Mouse (Mus musculus) neural tube, embryonic 14.5 days (tissue): Measurements from ENCODE around the gene Gtf2b. TPM values are rescaled to one million over a fixed set of nuclear protein-coding genes. Genes with fewer than 3 reads are reported as not detected.

Experiments
- ATAC-seq: fragments of 200-750 bp; cut with Nextera tagmentation; 2 replicates; pipeline ENCODE4 v1.8.0; 2017; ENCODE audit warnings: low read depth, mild to moderate bottlenecking, moderate TSS enrichment, moderate library complexity
- H3K27ac ChIP-seq: fragments of 300-500 bp; sonication (generic); 2 replicates; pipeline ENCODE4 v1.5.1; 2014; ENCODE audit warnings: low read depth, mild to moderate bottlenecking, control low read depth, low read length, moderate library complexity, mixed read lengths
- H3K27me3 ChIP-seq: fragments of 300-500 bp; sonication (generic); 2 replicates; pipeline ENCODE4 v1.6.1; 2014; ENCODE audit warnings: low read length; ENCODE audit not compliant: control insufficient read depth, insufficient read depth
- H3K36me3 ChIP-seq: fragments of 300-500 bp; sonication (generic); 2 replicates; pipeline ENCODE4 v1.6.1; 2014; ENCODE audit warnings: low read length, mixed read lengths; ENCODE audit not compliant: control insufficient read depth, insufficient read depth
- H3K4me1 ChIP-seq: fragments of 300-500 bp; sonication (generic); 2 replicates; pipeline ENCODE4 v1.6.1; 2014; ENCODE audit warnings: low read length; ENCODE audit not compliant: control insufficient read depth, insufficient read depth
- H3K4me2 ChIP-seq: fragments of 300-500 bp; sonication (generic); 2 replicates; pipeline ENCODE4 v1.6.1; 2014; ENCODE audit warnings: mild to moderate bottlenecking, low read depth, low read length, control low read depth
- H3K4me3 ChIP-seq: fragments of 300-500 bp; sonication (generic); 2 replicates; pipeline ENCODE4 v1.5.1; 2014; ENCODE audit warnings: low read depth, low read length, control low read depth, mixed read lengths
- H3K9ac ChIP-seq: fragments of 300-500 bp; sonication (generic); replicated peaks from 2 replicates; pipeline ENCODE4 v1.6.1; 2014; ENCODE audit warnings: low read depth, mild to moderate bottlenecking, control low read depth, low read length, mixed read lengths
- H3K9me3 ChIP-seq: fragments of 300-500 bp; sonication (generic); 2 replicates; pipeline ENCODE4 v1.6.1; 2016; ENCODE audit warnings: low read length; ENCODE audit not compliant: control insufficient read depth
- WGBS: fragments of 180-500 bp; shearing (Covaris S2); extraction: QIAGEN DNeasy Blood & Tissue Kit; methylation state at CpG from one replicate; pipeline ENCODE4 v1.1.7; 2014; 5-methylcytosine and 5-hydroxymethylcytosine counted together
- polyA plus RNA-seq: library from polyadenylated mRNA; unstranded; fragments of >200 nt; fragmentation: Nextera tagmentation; extraction: Ambion mirVana; gene quantifications from 2 replicates; pipeline ENCODE4 v1.2.1, GENCODE M21; 2014

Gtf2b gene
- 80.9 and 81.6 TPM in 2 replicates for polyA plus RNA-seq

DNA sequence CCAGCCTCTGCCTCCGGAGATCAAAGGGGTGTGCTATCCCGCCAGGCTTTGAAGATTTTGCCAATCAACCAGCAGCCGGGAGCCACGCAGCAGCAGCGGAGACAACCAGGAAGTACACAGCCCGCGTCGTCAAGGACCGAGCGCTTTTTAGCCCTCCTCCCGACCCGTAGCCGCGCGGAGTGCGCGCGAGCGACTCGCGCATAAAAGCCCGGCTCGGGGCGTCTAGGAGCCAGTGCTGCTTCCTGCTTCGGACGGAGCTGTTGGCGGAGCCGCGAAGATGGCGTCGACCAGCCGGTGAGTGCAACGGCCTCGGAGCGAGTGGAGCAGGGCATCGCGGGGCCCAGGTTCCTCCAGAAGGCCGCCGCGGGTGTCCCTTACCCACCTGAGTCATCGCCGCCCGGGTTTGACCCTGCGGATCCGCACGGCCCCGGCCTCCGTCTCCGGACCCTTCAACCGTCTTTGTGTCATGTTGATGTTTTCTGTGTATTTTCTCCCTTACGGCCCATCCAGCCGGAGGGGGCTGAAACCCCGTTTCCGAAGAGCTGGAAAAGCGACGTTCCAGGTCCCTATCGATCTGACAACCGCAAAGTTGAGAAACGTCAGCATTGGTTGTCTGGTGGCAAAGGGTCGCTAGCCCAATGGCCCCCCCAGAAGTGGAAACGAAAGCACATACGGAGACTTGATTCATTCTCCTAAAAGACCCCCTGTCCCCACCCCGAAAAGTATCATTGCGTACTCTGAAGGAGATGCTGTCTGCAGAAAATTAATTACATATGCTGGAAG, at the start of gene Gtf2b:
Gene Gtf2b (plus strand): TSS at position 51 of the 783 bp plus-strand sequence.
- peaks cover 9% of the 10 kb centered on the region for H3K4me1 ChIP-seq
- peak within 1 kb of the TSS; percentile 83 for H3K4me2 ChIP-seq
- peak within 1 kb of the TSS; percentile 87 for H3K27ac ChIP-seq
- no peaks in the 10 kb centered on the region for H3K9me3 ChIP-seq
- ATAC-seq = peak; percentile 100
- under 1% methylated on average over 61 of the region's 64 CpGs for WGBS
- no peaks in the 10 kb centered on the region for H3K27me3 ChIP-seq
- H3K36me3 ChIP-seq = no peaks in the 10 kb centered on the region
- H3K4me3 ChIP-seq = peak within 1 kb of the TSS; percentile 94
- peak within 1 kb of the TSS; percentile 87 for H3K9ac ChIP-seq

DNA sequence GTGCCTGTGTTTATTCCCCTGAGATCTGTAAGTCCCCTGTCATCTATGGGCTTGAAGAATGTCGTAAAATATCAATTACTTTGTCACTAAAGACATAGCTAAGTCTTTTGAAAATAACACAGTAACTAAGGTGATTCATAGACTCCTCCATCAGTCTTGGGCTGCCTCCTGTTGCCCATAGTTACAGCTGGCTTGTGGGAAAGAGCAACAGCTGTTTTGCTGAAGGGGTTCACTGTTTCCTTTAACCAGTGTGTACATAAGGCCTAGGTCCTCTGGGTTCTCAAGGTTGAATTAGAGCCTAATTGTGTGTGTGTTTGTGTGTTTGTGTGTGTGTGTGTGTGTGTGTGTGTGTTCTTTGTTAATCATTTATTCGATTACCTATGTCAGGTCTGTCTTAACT, 39.4 kb upstream of the Gtf2b start:
- no peak overlapping the region for H3K9ac ChIP-seq
- H3K4me1 ChIP-seq = no peaks in the 10 kb centered on the region
- no peak overlapping the region for H3K4me3 ChIP-seq
- no peaks in the 10 kb centered on the region for H3K9me3 ChIP-seq
- WGBS = 74% methylated on average over 2 of the region's 2 CpGs
- H3K36me3 ChIP-seq = no peaks in the 10 kb centered on the region
- ATAC-seq = peak; percentile 54; the same call in 1 of the 2 replicates
- H3K27ac ChIP-seq = no peak overlapping the region
- H3K4me2 ChIP-seq = no peak overlapping the region
- no peaks in the 10 kb centered on the region for H3K27me3 ChIP-seq

GRCm38 (mm10) chr3:142725969-142726672, 38.7 kb upstream of the Gtf2b start:
- Histone ChIP-seq H3K9ac (no peak overlapping the region), H3K4me3 (no peak overlapping the region), H3K27me3 (no peaks in the 10 kb centered on the region), H3K9me3 (no peaks in the 10 kb centered on the region), H3K36me3 (no peaks in the 10 kb centered on the region), H3K27ac (no peak overlapping the region), H3K4me2 (no peak overlapping the region), H3K4me1 (no peaks in the 10 kb centered on the region)
- 87% methylated on average over 22 of the region's 22 CpGs for WGBS
- no peak for ATAC-seq

DNA sequence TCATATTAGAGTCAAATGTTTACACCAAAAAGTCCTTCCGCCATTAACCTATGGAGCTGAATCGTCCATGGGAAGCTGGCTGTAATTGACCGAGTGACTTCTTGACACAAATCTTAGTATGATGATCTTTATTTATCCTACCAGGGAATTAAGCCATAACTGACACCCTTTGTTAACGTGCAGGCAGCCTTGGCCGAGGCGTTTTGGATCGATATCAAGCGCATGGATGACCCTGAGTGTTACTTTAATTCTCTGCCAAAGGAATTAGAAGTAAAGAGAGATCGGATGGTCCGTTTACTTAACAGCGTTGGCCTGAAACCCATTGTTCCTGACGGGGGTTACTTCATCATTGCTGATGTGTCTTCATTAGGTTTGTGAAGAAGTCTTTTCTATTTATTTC, 30.6 kb upstream of the Gtf2b start:
- no peak overlapping the region for H3K4me2 ChIP-seq
- no peak overlapping the region for H3K27ac ChIP-seq
- ATAC-seq = no peak
- H3K4me3 ChIP-seq = no peak overlapping the region
- H3K36me3 ChIP-seq = no peaks in the 10 kb centered on the region
- 91% methylated on average over 12 of the region's 12 CpGs for WGBS
- H3K27me3 ChIP-seq = no peaks in the 10 kb centered on the region
- H3K9me3 ChIP-seq = no peaks in the 10 kb centered on the region
- no peaks in the 10 kb centered on the region for H3K4me1 ChIP-seq
- no peak overlapping the region for H3K9ac ChIP-seq

GRCm38 (mm10) chr3:142740896-142741295, 23.9 kb upstream of the Gtf2b start:
- Histone ChIP-seq H3K4me3 (no peak overlapping the region), H3K27me3 (no peaks in the 10 kb centered on the region), H3K9me3 (no peaks in the 10 kb centered on the region), H3K9ac (no peak overlapping the region), H3K4me2 (no peak overlapping the region), H3K36me3 (no peaks in the 10 kb centered on the region), H3K27ac (no peak overlapping the region), H3K4me1 (no peaks in the 10 kb centered on the region)
- 80% methylated on average over 7 of the region's 7 CpGs for WGBS
- ATAC-seq = no peak

DNA sequence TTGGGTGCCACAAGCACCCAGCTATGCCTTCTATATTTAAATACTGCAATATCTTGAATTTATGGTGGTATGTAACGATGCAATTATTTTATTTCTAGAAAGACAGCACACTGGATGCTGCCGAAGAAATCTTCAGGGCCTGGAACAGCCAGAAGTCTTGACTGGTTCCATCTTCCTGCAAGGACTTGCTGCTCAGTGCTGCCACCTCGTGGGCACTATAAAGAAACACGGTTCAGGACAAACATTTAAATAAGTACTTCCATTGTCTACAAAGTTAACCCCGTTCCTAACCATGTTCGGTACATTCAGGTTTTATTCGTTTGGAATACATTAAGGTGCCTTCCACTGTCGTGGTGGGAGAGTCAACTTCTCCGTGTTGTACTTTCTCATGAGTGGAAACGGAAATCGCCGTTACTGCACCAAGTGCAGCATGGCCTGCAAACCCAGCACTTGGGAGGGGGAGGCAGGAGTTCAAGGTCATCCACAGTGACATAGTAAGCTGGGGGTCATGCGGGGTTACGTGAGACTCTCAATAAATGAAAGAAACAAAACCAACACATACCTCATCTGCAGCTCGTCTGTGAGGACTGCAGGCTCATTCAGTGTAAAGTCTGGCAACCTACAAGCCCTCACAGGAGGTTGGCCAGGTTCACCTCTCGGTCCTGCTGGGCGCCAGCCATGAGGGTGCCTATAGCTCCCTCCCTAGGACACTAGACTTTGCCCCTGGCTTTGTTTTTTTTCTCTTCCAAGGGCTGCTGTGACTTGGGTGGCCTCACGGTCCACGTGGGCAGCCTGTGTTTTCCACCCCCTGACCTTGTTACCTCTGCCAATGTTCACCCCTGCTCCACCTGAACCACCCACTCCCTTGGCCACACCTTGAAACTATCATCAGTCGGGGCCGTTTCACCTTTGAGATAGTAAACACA, 20.6 kb upstream of the Gtf2b start:
- Histone ChIP-seq H3K27ac (no peak overlapping the region), H3K27me3 (no peaks in the 10 kb centered on the region), H3K9ac (no peak overlapping the region), H3K4me3 (no peak overlapping the region), H3K9me3 (no peaks in the 10 kb centered on the region), H3K36me3 (no peaks in the 10 kb centered on the region), H3K4me2 (no peak overlapping the region), H3K4me1 (no peaks in the 10 kb centered on the region)
- ATAC-seq = 0 out of 2 replicates have a peak, but pooled peaks have one; percentile 23
- 56% methylated on average over 21 of the region's 21 CpGs for WGBS

GRCm38 (mm10) chr3:142745076-142745475, 19.8 kb upstream of the Gtf2b start:
- Histone ChIP-seq H3K4me1 (no peaks in the 10 kb centered on the region), H3K36me3 (no peaks in the 10 kb centered on the region), H3K4me3 (no peak overlapping the region), H3K4me2 (no peak overlapping the region), H3K27ac (no peak overlapping the region), H3K9me3 (no peaks in the 10 kb centered on the region), H3K27me3 (no peaks in the 10 kb centered on the region), H3K9ac (no peak overlapping the region)
- 97% methylated on average over 2 of the region's 2 CpGs for WGBS
- no peak for ATAC-seq

- Histone ChIP-seq H3K4me2 (no peak overlapping the region), H3K9ac (no peak overlapping the region), H3K4me3 (no peak overlapping the region), H3K27ac (no peak overlapping the region), H3K27me3 (no peaks in the 10 kb centered on the region), H3K4me1 (no peaks in the 10 kb centered on the region), H3K36me3 (no peaks in the 10 kb centered on the region), H3K9me3 (no peaks in the 10 kb centered on the region)
- 94% methylated on average over 7 of the region's 7 CpGs for WGBS
- ATAC-seq = no peak
Observed at GRCm38 (mm10) chr3:142747673-142748072, 17.2 kb upstream of the Gtf2b start.
